Comparison of ENCODE assay signal across 25 mouse cellular contexts in the genomic region with DNA sequence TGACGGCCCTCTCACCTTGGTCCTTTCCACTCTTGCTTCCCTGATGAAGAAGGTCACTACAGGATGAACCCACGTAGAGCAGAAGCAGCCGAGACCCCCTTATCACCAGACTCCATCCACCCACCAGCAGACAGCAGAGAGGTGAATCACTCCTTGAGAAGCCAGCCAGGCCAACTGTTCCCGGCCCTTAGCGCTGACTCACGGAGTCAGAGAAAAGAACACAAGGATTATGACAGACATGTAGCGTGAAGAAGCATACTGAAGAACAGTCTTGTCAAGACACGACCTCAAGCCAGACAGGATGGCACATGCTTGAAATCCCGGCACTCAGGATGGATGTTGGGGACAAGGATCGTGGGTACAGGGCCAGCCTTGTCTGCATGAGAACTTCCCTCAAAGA. TPM values are rescaled to one million over a fixed set of nuclear protein-coding genes. Genes with fewer than 3 reads are reported as not detected.
DNase-seq lines count a peak whose midpoint lies in the region; ATAC-seq lines count a peak whose summit lies in the region.
"Had no signal": no experiment of that assay in that cellular context is flagged by ENCODE, and none has a peak within 500 bp of the region (broad histone marks: within the 10 kb centered on the region; RNA-seq: fewer than 3 reads in every experiment).

No protein-coding gene starts in this region.

- no peaks in the 10 kb centered on the region for H3K27me3 ChIP-seq in stomach, embryonic 16.5 days (ENCODE audit: control insufficient read depth, insufficient read depth, low read length)
- H3K27me3 ChIP-seq: embryonic facial prominence, embryonic 13.5 days; limb, embryonic 15.5 days; Patski had no signal

- no peaks in the 10 kb centered on the region for H3K9me3 ChIP-seq in stomach, embryonic 16.5 days (replicated peaks; ENCODE audit: control insufficient read depth, low read length)
- H3K9me3 ChIP-seq: embryonic facial prominence, embryonic 13.5 days; limb, embryonic 15.5 days had no signal

- peak; percentile 40; the same call in 1 of the 2 replicates for ATAC-seq in stomach, embryonic 16.5 days (ENCODE audit: insufficient read depth, low FRiP score)
- no peak for ATAC-seq in megakaryocyte progenitor cell, adult 5-6 weeks (replicated peaks; ENCODE audit: poor library complexity)
- ATAC-seq: liver, postnatal 0 days; Patski had no signal

- no peak overlapping the region for H3K4me2 ChIP-seq in stomach, embryonic 16.5 days (ENCODE audit: low read depth, low read length)
- H3K4me2 ChIP-seq: embryonic facial prominence, embryonic 13.5 days; limb, embryonic 15.5 days had no signal

- no peak overlapping the region for H3K4me3 ChIP-seq in stomach, embryonic 16.5 days (replicated peaks; ENCODE audit: low read length)
- H3K4me3 ChIP-seq: embryonic facial prominence, embryonic 13.5 days; heart, adult 2 months; limb, embryonic 15.5 days had no signal

- no peaks in the 10 kb centered on the region for H3K36me3 ChIP-seq in stomach, embryonic 16.5 days (ENCODE audit: control insufficient read depth, insufficient read depth, low read length)
- H3K36me3 ChIP-seq: embryonic facial prominence, embryonic 13.5 days; limb, embryonic 15.5 days had no signal

- no peak overlapping the region for H3K9ac ChIP-seq in stomach, embryonic 16.5 days (ENCODE audit: low read length)
- H3K9ac ChIP-seq: embryonic facial prominence, embryonic 13.5 days; limb, embryonic 15.5 days; liver, postnatal 0 days had no signal

- H3K4me1 ChIP-seq in stomach, embryonic 16.5 days (ENCODE audit: control insufficient read depth, insufficient read depth, low read length): no peaks in the 10 kb centered on the region
- H3K4me1 ChIP-seq: embryonic facial prominence, embryonic 13.5 days; limb, embryonic 15.5 days had no signal

- 76% methylated on average over 10 of the region's 10 CpGs for WGBS in stomach, embryonic 16.5 days

- peak; percentile 66 to 67 for DNase-seq in adrenal gland, adult (ENCODE audit: inconsistent age in 2 of 2, low spot score in 1 of 2)
- no peak for DNase-seq in adrenal gland, postnatal 4 days (ENCODE audit: low spot score in 2 of 2)
- DNase-seq in right cerebral cortex, adult 18-20 months: peak; percentile 49
- DNase-seq in right cerebral cortex, postnatal 4 days: no peak
- DNase-seq in adrenal gland, postnatal 36 days: peak; percentile 50 to 54
- no peak for DNase-seq in thymus, postnatal 25 days
- DNase-seq: cerebellum, postnatal 10 days; heart, adult 2 months; kidney, adult 18-20 months; liver, postnatal 0 days; retina, postnatal 1 day had no signal

- no peak overlapping the region for H3K27ac ChIP-seq in stomach, embryonic 16.5 days (ENCODE audit: low read length)
- H3K27ac ChIP-seq: embryonic facial prominence, embryonic 13.5 days; heart, adult 2 months; kidney, postnatal 0 days; limb, embryonic 15.5 days had no signal

RNA-seq across cellular contexts. Expression of a gene that starts 10.7 kb away (rescaled TPM):
- total RNA-seq in adrenal gland, postnatal 4 days (2021): 10 to 100 TPM; 54.4 to 55.1 TPM
- total RNA-seq in adrenal gland, postnatal 36 days (2021): 10 to 100 TPM; 46.9 to 48.8 TPM
- 41.3 and 46.0 TPM in 2 replicates for polyA plus RNA-seq in stomach, embryonic 16.5 days (2015; fragmentation: Nextera tagmentation; extraction: Ambion mirVana)
- total RNA-seq in megakaryocyte progenitor cell, adult 5-6 weeks (2015): 14.2 and 17.1 TPM in 2 replicates
- 3.0 and 4.6 TPM in 2 replicates for total RNA-seq in megakaryocyte progenitor cell, adult 5-6 weeks (2017)

RNA-seq across cellular contexts. Expression of a gene that starts 48.1 kb away (rescaled TPM):
- 100 to 1,000 TPM; 168 to 190 TPM for total RNA-seq in adrenal gland, postnatal 4 days (2021)
- total RNA-seq in adrenal gland, postnatal 36 days (2021): 100 to 1,000 TPM; 300 to 324 TPM
- 136 and 177 TPM in 2 replicates for polyA plus RNA-seq in stomach, embryonic 16.5 days (2015; fragmentation: Nextera tagmentation; extraction: Ambion mirVana)
- total RNA-seq in megakaryocyte progenitor cell, adult 5-6 weeks (2015): 12.7 and 21.3 TPM in 2 replicates
- 25.2 and 36.5 TPM in 2 replicates for total RNA-seq in megakaryocyte progenitor cell, adult 5-6 weeks (2017)

RNA-seq across cellular contexts. Expression of a gene that starts 48.9 kb away (rescaled TPM):
- total RNA-seq in adrenal gland, postnatal 4 days (2021): 1 to 10 TPM; 2.4 to 3.0 TPM
- total RNA-seq in adrenal gland, postnatal 36 days (2021): under 1 TPM; 0.73 to 0.82 TPM
- polyA plus RNA-seq in stomach, embryonic 16.5 days (2015; fragmentation: Nextera tagmentation; extraction: Ambion mirVana): 5.4 and 8.6 TPM in 2 replicates
- 0.56 and 1.1 TPM in 2 replicates for total RNA-seq in megakaryocyte progenitor cell, adult 5-6 weeks (2015)
- not detected in 2 replicates for total RNA-seq in megakaryocyte progenitor cell, adult 5-6 weeks (2017)
- total RNA-seq: hematopoietic stem cell, adult 5-6 weeks had no signal
- polyA plus RNA-seq: Patski had no signal

RNA-seq across cellular contexts. Expression of a gene that starts 58.4 kb away (rescaled TPM):
- not detected for total RNA-seq in adrenal gland, postnatal 4 days (2021)
- total RNA-seq in adrenal gland, postnatal 36 days (2021): not detected
- polyA plus RNA-seq in stomach, embryonic 16.5 days (2015; fragmentation: Nextera tagmentation; extraction: Ambion mirVana): not detected in 2 replicates
- not detected in 2 replicates for total RNA-seq in megakaryocyte progenitor cell, adult 5-6 weeks (2015)
- total RNA-seq in megakaryocyte progenitor cell, adult 5-6 weeks (2017): not detected in 2 replicates
- total RNA-seq: gastrocnemius, adult 8-10 months; heart, adult 2 months; hematopoietic stem cell, adult 5-6 weeks; left cerebral cortex, adult 18-20 months; left cerebral cortex, postnatal 36 days; midbrain, postnatal 0 days had no signal
- polyA plus RNA-seq: brain, embryonic 14.5 days; embryonic facial prominence, embryonic 13.5 days; forebrain, embryonic 11.5 days; heart, adult 2 months; heart, embryonic 16.5 days; kidney, postnatal 0 days; limb, embryonic 15.5 days; liver, postnatal 0 days; midbrain, postnatal 0 days; Patski had no signal

Comparison
In these comparisons a context has a peak if more than half of its experiments do, and no peak if none do; other contexts are left out.
1. DNase-seq: peak in adrenal gland, adult (2 of 2), right cerebral cortex, adult 18-20 months (single experiment) and adrenal gland, postnatal 36 days (2 of 2); none in adrenal gland, postnatal 4 days (0 of 2), right cerebral cortex, postnatal 4 days (single experiment) and thymus, postnatal 25 days (single experiment).
2. RNA of a gene that starts 48.1 kb away (total RNA-seq): 300 to 324 TPM in adrenal gland, postnatal 36 days and 168 to 190 TPM in adrenal gland, postnatal 4 days; 12.7 to 36.5 TPM in megakaryocyte progenitor cell, adult 5-6 weeks; every median in the first group is over 4 times any median in the second.